Mouse (Mus musculus): ENCODE results near the gene Spata32.

GRCm38 (mm10) chr11:103244856-103245255, 26.6 kb upstream of the Spata32 start:
- TF ChIP-seq POLR2A (IDR thresholded peaks at IDR 0.05; ENCODE audit: borderline replicate concordance, extremely low read depth, insufficient read depth, insufficient read length, poor library complexity, severe bottlenecking) (no peak), CTCF (IDR thresholded peaks at IDR 0.05; ENCODE audit: borderline replicate concordance, extremely low read depth, insufficient read depth, insufficient read length) (no peak)
